Comparison of ENCODE assay signal across 26 mouse cellular contexts in genomic region chr2:10397790-10398189, GRCm38 (mm10).
"Had no signal": no experiment of that assay in that cellular context is flagged by ENCODE, and none has a peak within 500 bp of the region (broad histone marks: within the 10 kb centered on the region; RNA-seq: fewer than 3 reads in every experiment).

No protein-coding gene starts in this region.

- H3K4me2 ChIP-seq: heart, embryonic 12.5 days; hindbrain, embryonic 12.5 days; hindbrain, embryonic 15.5 days; kidney, embryonic 15.5 days; liver, embryonic 11.5 days; liver, embryonic 13.5 days had no signal

- ATAC-seq: forebrain, embryonic 16.5 days; hindbrain, postnatal 0 days had no signal

- DNase-seq: gastrocnemius, adult 2 months; gastrocnemius, postnatal 10 days; gastrocnemius, postnatal 25 days; heart, adult 18-20 months; heart, postnatal 10 days; heart, postnatal 4 days; kidney, adult 11 months; kidney, adult 2 months; kidney, adult 9 months; kidney, postnatal 14 days; kidney, postnatal 4 days; layer of hippocampus, adult 9-11 months; layer of hippocampus, postnatal 36 days; left cerebral cortex, postnatal 4 days; liver; liver, embryonic 13.5 days had no signal

- H3K9ac ChIP-seq: heart, embryonic 12.5 days; hindbrain, embryonic 12.5 days; hindbrain, embryonic 15.5 days; kidney, embryonic 15.5 days; liver, embryonic 13.5 days had no signal

- H3K4me3 ChIP-seq: gastrocnemius, adult 2 months; heart, embryonic 10.5 days; heart, embryonic 12.5 days; hindbrain, embryonic 10.5 days; hindbrain, embryonic 12.5 days; hindbrain, embryonic 15.5 days; kidney, embryonic 15.5 days; liver, embryonic 13.5 days had no signal

- H3K27me3 ChIP-seq: heart, embryonic 12.5 days; hindbrain, embryonic 12.5 days; hindbrain, embryonic 15.5 days; kidney, embryonic 15.5 days; liver, embryonic 13.5 days had no signal

- H3K36me3 ChIP-seq: heart, embryonic 10.5 days; heart, embryonic 12.5 days; hindbrain, embryonic 10.5 days; hindbrain, embryonic 12.5 days; hindbrain, embryonic 15.5 days; kidney, embryonic 15.5 days; liver, embryonic 13.5 days had no signal

- H3K4me1 ChIP-seq: heart, embryonic 10.5 days; heart, embryonic 12.5 days; hindbrain, embryonic 10.5 days; hindbrain, embryonic 12.5 days; hindbrain, embryonic 15.5 days; kidney, embryonic 15.5 days; liver, embryonic 13.5 days had no signal

- H3K9me3 ChIP-seq: heart, embryonic 10.5 days; heart, embryonic 12.5 days; hindbrain, embryonic 10.5 days; hindbrain, embryonic 12.5 days; hindbrain, embryonic 15.5 days; kidney, embryonic 15.5 days; liver, embryonic 13.5 days had no signal

- H3K27ac ChIP-seq: gastrocnemius, adult 2 months; heart, embryonic 10.5 days; hindbrain, embryonic 10.5 days; hindbrain, embryonic 12.5 days; hindbrain, embryonic 15.5 days; hindbrain, postnatal 0 days; kidney, embryonic 15.5 days; kidney, postnatal 0 days; liver, embryonic 13.5 days had no signal
